Mouse (Mus musculus) heart, adult 9 months (tissue): ENCODE measurements around the gene Rbfox2.
"Not testable (repeated sequence)": the region's sequence is repeated elsewhere in the genome, so short reads cannot be mapped to it uniquely, and the experiment has no call there.

Experiments used
- DNase-seq, 2 experiments: peaks; one replicate each; pipeline ENCODE4 v3.0.0; 2022; ENCODE audit warnings: low spot score in 2 of 2

The Rbfox2 gene

GRCm38 (mm10) chr15:77306547-77307261 lies at the start of gene Rbfox2:
TSS of gene Rbfox2 (minus strand) at chr15:77307004.
- peak; percentile 95 to 96 for DNase-seq

DNA sequence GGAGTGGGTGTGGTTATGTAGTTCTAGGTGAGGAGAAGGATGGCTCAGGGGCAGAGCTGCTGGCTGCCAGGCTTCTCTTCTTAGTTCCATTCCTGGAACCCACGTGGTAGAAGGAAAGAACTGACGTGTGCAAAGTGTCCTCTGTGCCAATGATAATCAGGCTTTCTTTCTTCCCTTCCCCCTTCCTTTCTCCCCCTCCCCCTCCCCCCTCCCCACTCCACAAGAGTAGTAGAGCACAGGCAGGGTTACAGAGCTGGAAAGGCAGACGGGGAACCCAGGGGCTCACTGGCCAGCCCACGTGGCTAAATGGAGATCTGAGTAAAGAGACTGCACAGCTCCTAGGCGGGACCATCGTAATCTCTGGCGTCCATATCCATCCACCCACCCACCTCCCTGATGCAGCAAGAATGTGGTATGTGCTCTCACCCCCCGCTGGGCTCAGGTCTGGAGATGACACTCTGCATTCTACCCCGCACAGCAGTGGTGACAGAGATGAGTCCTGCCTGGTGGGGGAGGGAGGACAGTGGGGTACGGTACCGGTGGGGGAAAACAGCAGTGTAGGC lies 49.5 kb upstream of the Rbfox2 start:
- DNase-seq, result no peak

GRCm38 (mm10) chr15:77354848-77355551 lies 48.2 kb upstream of the Rbfox2 start:
- no peak for DNase-seq

DNA sequence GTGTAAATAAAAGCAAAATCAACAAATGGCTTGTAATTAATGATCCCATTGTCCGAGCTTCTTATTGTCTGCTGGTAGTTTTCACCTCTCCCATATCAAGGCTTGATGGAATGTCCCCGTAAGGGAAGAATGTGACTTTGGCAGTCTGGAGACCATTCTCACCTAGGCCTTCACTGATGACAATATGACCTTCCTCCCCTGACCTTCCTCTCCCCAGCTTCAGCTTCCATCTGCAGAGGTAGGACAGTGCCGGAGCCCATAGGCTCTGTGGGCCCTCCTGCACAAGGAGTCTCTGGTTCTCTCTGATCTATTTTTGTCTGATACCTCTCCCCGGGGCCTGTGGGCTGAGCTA lies 47.7 kb upstream of the Rbfox2 start:
- DNase-seq, result no peak

DNA sequence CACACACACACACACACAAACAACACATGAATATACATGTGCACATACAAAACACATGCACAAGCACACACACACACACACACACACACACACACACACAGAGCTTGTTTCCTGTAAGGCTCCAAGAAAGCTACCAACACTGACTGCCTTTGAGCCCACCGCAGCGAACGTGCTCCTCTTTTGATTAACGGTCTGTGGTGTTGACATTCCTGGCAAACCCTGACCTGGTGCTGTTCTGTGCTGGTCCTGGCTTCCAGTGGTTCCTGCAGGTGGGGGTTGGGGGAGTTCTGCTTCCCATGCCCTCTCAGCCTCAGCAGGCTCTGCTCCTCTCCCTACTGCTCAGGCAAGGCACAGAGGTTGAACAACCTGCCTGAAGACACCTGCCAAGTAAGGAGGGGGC lies 47.0 kb upstream of the Rbfox2 start:
- DNase-seq, result no peak

GRCm38 (mm10) chr15:77352863-77353262 lies 46.1 kb upstream of the Rbfox2 start:
- no peak for DNase-seq

- DNase-seq, result no peak
Observed at GRCm38 (mm10) chr15:77350117-77350516, 43.3 kb upstream of the Rbfox2 start.

GRCm38 (mm10) chr15:77348146-77348545 lies 41.3 kb upstream of the Rbfox2 start:
- no peak for DNase-seq

DNA sequence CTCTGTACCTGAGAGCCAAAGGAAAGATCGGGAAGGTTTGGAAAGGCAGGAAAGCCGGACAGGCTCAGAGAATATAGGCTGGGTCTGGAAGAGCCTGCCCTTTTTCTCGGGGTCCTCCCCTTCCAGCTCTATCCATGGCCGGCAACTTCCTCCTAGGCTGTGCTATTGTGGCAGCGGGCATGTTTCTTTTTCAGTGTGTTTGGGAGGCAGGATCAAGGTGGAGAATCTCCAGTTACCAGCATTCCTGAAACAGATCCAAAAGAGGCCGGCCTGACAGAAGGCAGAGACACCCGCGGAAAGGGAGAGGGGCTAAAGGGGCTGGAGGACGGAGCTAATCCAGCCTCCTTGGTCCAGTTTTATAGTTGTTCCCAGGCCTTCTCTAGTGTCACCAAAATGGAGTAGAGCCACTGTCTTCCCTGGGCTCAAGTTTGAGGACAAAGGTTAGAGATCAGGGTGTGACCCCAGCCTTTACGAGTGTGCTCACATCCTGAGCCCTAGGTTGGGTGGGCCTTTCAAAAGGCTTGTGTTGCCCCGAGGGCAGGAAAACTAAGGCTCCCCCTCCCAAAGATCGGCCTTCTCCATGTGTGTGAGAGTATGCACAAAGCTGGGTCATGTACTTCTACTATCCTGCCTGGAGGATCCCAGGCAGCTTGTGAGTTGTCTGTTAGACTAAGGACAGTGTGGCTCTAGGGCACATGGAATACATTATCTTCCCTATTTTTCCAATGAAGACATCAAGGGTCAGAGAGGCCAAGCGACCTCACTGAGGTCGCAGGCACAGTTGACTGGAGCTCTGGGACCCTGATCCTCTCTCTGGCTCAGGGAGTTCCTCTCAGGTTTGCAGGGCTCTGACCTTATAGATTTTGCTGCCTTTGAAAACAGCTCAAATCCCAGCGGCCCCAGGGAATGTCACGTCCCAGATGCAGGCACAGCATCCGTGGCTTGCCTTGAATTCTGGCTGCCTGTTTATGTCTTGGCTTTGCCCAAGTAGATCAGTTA lies 37.6 kb upstream of the Rbfox2 start:
- no peak for DNase-seq

GRCm38 (mm10) chr15:77343527-77344091 lies 36.8 kb upstream of the Rbfox2 start:
- DNase-seq, result peak; percentile 83 to 85

- no peak for DNase-seq
Observed at GRCm38 (mm10) chr15:77342962-77343526, 36.2 kb upstream of the Rbfox2 start.

DNA sequence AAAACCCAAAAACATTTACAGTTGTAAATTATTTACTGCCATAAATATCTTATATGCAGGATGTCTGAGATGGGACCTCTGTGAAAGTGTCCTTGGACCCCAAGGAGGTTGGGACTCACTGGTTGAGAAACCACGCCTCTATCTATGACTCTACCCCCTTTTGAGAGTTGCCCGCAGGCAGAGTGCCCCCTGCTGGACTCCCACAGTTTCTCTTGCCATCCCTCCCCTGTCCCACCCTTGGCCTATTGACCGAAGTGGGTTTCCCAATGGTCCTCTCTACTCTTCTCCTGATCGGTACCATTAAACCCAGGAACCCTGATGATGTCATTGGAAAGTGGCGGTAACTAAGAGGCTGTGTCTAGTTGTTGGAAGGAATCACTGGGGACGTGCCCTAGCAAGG lies 35.2 kb upstream of the Rbfox2 start:
- no peak for DNase-seq

DNA sequence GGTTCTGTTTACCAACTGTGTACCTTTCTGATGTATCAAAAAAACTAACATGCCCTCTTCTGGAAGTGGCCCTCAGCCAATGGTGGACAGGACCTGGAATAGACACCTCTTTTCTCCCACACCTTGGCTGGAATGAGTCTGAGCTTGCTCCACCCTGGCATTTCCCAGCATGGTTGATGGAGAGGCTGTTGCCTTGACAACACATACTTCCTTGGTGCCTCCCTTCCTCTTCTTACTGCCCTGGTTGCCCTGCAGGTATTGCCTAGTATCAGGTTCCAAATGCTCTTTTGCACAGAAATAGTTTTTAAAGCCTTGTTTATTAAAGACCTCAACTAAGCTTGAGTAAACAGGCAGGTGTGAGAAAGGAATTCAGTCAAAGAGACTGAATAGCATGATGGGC lies 33.8 kb upstream of the Rbfox2 start:
- no peak for DNase-seq

- DNase-seq, result no peak
Observed at GRCm38 (mm10) chr15:77338924-77339429, 32.2 kb upstream of the Rbfox2 start.

GRCm38 (mm10) chr15:77338451-77338850 lies 31.6 kb upstream of the Rbfox2 start:
- DNase-seq, result no peak

- no peak for DNase-seq
Observed at GRCm38 (mm10) chr15:77337926-77338325, 31.1 kb upstream of the Rbfox2 start.

- DNase-seq, result no peak
Observed at GRCm38 (mm10) chr15:77336968-77337341, 30.2 kb upstream of the Rbfox2 start.

DNA sequence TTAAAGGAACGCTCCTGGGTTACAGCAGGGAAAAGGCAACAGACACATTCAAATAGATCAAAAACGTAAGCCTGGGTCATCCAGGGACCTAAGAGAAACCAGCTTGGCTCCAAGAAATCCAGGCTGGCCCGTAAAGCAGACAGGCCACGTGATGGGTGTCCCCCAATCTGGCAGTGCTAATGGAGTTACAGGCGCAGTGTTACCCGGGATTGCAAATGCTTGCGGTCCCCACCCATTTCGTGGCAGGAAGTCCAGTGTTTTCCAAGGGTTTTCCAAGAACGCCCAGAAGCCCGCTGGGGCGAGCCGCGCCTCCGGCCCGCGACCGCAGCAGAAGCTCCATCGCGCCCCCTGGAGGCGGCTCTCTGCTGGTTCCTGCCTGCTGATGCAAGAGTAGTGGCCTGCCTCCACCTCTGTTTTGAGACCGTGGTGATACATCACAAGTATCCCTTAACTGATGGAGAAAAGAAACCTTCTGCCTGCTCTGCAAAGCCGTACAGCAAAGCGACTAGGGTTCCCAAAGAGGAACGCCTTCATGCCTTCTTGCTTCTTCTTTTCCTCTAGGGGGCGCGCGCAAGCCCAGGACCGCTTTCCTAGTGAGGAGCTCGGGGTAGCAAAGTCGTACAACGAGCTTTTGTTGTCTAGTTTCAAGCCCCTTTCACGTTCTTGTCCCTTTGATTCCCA lies 29.6 kb upstream of the Rbfox2 start:
- peak; percentile 97 for DNase-seq

GRCm38 (mm10) chr15:77335185-77335584 lies 28.4 kb upstream of the Rbfox2 start:
- not testable (repeated sequence) for DNase-seq

- DNase-seq, result no peak
Observed at GRCm38 (mm10) chr15:77332272-77332991, 25.6 kb upstream of the Rbfox2 start.
